Mouse (Mus musculus): ENCODE data around the gene Rabgap1l.

- TF ChIP-seq FLI1 (IDR thresholded peaks at IDR 0.05; ENCODE audit: low read length), result no peak
- no peak for TF ChIP-seq GATA1 (IDR thresholded peaks at IDR 0.05; ENCODE audit: borderline replicate concordance, low read length)
Observed at GRCm38 (mm10) chr1:160579309-160580233, 213.4 kb downstream of the Rabgap1l start.
